Mouse (Mus musculus): ENCODE data around the gene Psme1. TPM values are rescaled to one million over a fixed set of nuclear protein-coding genes. Genes with fewer than 3 reads are reported as not detected.

Gene Psme1
- polyA plus RNA-seq (2014; fragmentation: Nextera tagmentation; extraction: Ambion mirVana), result 200 TPM in 2 replicates

GRCm38 (mm10) chr14:55577871-55578667 lies at the start of gene Psme1:
Gene Psme1 (plus strand): TSS chr14:55578123.
- Histone ChIP-seq H3K9me3 (ENCODE audit: control insufficient read depth, low read length) (no peaks in the 10 kb centered on the region), H3K27me3 (replicated peaks; ENCODE audit: control insufficient read depth, insufficient read depth, low read length) (no peaks in the 10 kb centered on the region), H3K9ac (ENCODE audit: low read length) (peak within 1 kb of the TSS; percentile 77), H3K4me2 (ENCODE audit: low read length) (peak within 1 kb of the TSS; percentile 87), H3K36me3 (ENCODE audit: control insufficient read depth, insufficient read depth, low read length) (peaks cover 23% of the 10 kb centered on the region), H3K4me1 (replicated peaks; ENCODE audit: control insufficient read depth, insufficient read depth, low read length) (peaks cover 8% of the 10 kb centered on the region), H3K4me3 (ENCODE audit: low read depth, low read length) (peak within 1 kb of the TSS; percentile 93), H3K27ac (ENCODE audit: low read depth) (peak within 1 kb of the TSS; percentile 65)
- DNase-seq (ENCODE audit: low spot score) (peak; percentile 85), ATAC-seq (replicated peaks; ENCODE audit: low FRiP score, low TSS enrichment, low read depth) (peak; percentile 91)
- WGBS, result under 1% methylated on average over 32 of the region's 32 CpGs

- no peak overlapping the region for H3K27ac ChIP-seq (ENCODE audit: low read depth)
- H3K4me1 ChIP-seq (replicated peaks; ENCODE audit: control insufficient read depth, insufficient read depth, low read length), result peaks cover 3% of the 10 kb centered on the region
- no peak for ATAC-seq (replicated peaks; ENCODE audit: low FRiP score, low TSS enrichment, low read depth)
- no peak overlapping the region for H3K9ac ChIP-seq (ENCODE audit: low read length)
- H3K9me3 ChIP-seq (ENCODE audit: control insufficient read depth, low read length), result no peaks in the 10 kb centered on the region
- H3K36me3 ChIP-seq (ENCODE audit: control insufficient read depth, insufficient read depth, low read length), result no peaks in the 10 kb centered on the region
- no peak overlapping the region for H3K4me2 ChIP-seq (ENCODE audit: low read length)
- 49% methylated on average over 6 of the region's 6 CpGs for WGBS
- H3K4me3 ChIP-seq (ENCODE audit: low read depth, low read length), result no peak overlapping the region
- no peaks in the 10 kb centered on the region for H3K27me3 ChIP-seq (replicated peaks; ENCODE audit: control insufficient read depth, insufficient read depth, low read length)
- peak; percentile 63 for DNase-seq (ENCODE audit: low spot score)
Measured at GRCm38 (mm10) chr14:55536116-55536745, 41.7 kb upstream of the Psme1 start.

GRCm38 (mm10) chr14:55540067-55540786 lies 37.7 kb upstream of the Psme1 start, which contains the start of gene Pck2:
Gene Pck2 (plus strand): TSS chr14:55540266.
- Histone ChIP-seq H3K9ac (ENCODE audit: low read length) (peak within 1 kb of the TSS; percentile 63), H3K27ac (ENCODE audit: low read depth) (peak within 1 kb of the TSS; percentile 94), H3K9me3 (ENCODE audit: control insufficient read depth, low read length) (no peaks in the 10 kb centered on the region), H3K4me3 (ENCODE audit: low read depth, low read length) (peak within 1 kb of the TSS; percentile 55), H3K4me2 (ENCODE audit: low read length) (peak within 1 kb of the TSS; percentile 78), H3K36me3 (ENCODE audit: control insufficient read depth, insufficient read depth, low read length) (peaks cover 25% of the 10 kb centered on the region), H3K4me1 (replicated peaks; ENCODE audit: control insufficient read depth, insufficient read depth, low read length) (peaks cover 8% of the 10 kb centered on the region), H3K27me3 (replicated peaks; ENCODE audit: control insufficient read depth, insufficient read depth, low read length) (no peaks in the 10 kb centered on the region)
- WGBS, result under 1% methylated on average over 32 of the region's 32 CpGs
- ATAC-seq (replicated peaks; ENCODE audit: low FRiP score, low TSS enrichment, low read depth), result peak; percentile 94
- peak; percentile 86 for DNase-seq (ENCODE audit: low spot score)

GRCm38 (mm10) chr14:55540787-55541321 lies 37.1 kb upstream of the Psme1 start:
- Histone ChIP-seq H3K4me3 (ENCODE audit: low read depth, low read length) (peak overlapping the region; percentile 55), H3K27me3 (replicated peaks; ENCODE audit: control insufficient read depth, insufficient read depth, low read length) (no peaks in the 10 kb centered on the region), H3K4me1 (replicated peaks; ENCODE audit: control insufficient read depth, insufficient read depth, low read length) (peaks cover 8% of the 10 kb centered on the region), H3K4me2 (ENCODE audit: low read length) (peak overlapping the region; percentile 78), H3K27ac (ENCODE audit: low read depth) (peak overlapping the region; percentile 94), H3K9ac (ENCODE audit: low read length) (peak overlapping the region; percentile 63), H3K36me3 (ENCODE audit: control insufficient read depth, insufficient read depth, low read length) (peaks cover 31% of the 10 kb centered on the region), H3K9me3 (ENCODE audit: control insufficient read depth, low read length) (no peaks in the 10 kb centered on the region)
- DNase-seq (ENCODE audit: low spot score) (peak; percentile 92), ATAC-seq (replicated peaks; ENCODE audit: low FRiP score, low TSS enrichment, low read depth) (peak; percentile 56)
- WGBS, result 3% methylated on average over 10 of the region's 10 CpGs

- DNase-seq (ENCODE audit: low spot score) (no peak), ATAC-seq (replicated peaks; ENCODE audit: low FRiP score, low TSS enrichment, low read depth) (no peak)
- peaks cover 8% of the 10 kb centered on the region for H3K4me1 ChIP-seq (replicated peaks; ENCODE audit: control insufficient read depth, insufficient read depth, low read length)
- peaks cover 46% of the 10 kb centered on the region for H3K36me3 ChIP-seq (ENCODE audit: control insufficient read depth, insufficient read depth, low read length)
- no peaks in the 10 kb centered on the region for H3K27me3 ChIP-seq (replicated peaks; ENCODE audit: control insufficient read depth, insufficient read depth, low read length)
- H3K4me2 ChIP-seq (ENCODE audit: low read length), result no peak overlapping the region
- WGBS, result 96% methylated on average over 12 of the region's 12 CpGs
- H3K9ac ChIP-seq (ENCODE audit: low read length), result no peak overlapping the region
- no peaks in the 10 kb centered on the region for H3K9me3 ChIP-seq (ENCODE audit: control insufficient read depth, low read length)
- H3K4me3 ChIP-seq (ENCODE audit: low read depth, low read length), result no peak overlapping the region
- no peak overlapping the region for H3K27ac ChIP-seq (ENCODE audit: low read depth)
Measured at GRCm38 (mm10) chr14:55542268-55542667, 35.7 kb upstream of the Psme1 start.

- H3K9me3 ChIP-seq (ENCODE audit: control insufficient read depth, low read length), result no peaks in the 10 kb centered on the region
- no peak overlapping the region for H3K4me3 ChIP-seq (ENCODE audit: low read depth, low read length)
- no peak overlapping the region for H3K4me2 ChIP-seq (ENCODE audit: low read length)
- ATAC-seq (replicated peaks; ENCODE audit: low FRiP score, low TSS enrichment, low read depth) (no peak), DNase-seq (ENCODE audit: low spot score) (no peak)
- no peak overlapping the region for H3K27ac ChIP-seq (ENCODE audit: low read depth)
- peaks cover 8% of the 10 kb centered on the region for H3K4me1 ChIP-seq (replicated peaks; ENCODE audit: control insufficient read depth, insufficient read depth, low read length)
- H3K9ac ChIP-seq (ENCODE audit: low read length), result no peak overlapping the region
- peaks cover 66% of the 10 kb centered on the region for H3K36me3 ChIP-seq (ENCODE audit: control insufficient read depth, insufficient read depth, low read length)
- 80% methylated on average over 9 of the region's 9 CpGs for WGBS
- H3K27me3 ChIP-seq (replicated peaks; ENCODE audit: control insufficient read depth, insufficient read depth, low read length), result no peaks in the 10 kb centered on the region
Measured at GRCm38 (mm10) chr14:55544334-55544733, 33.6 kb upstream of the Psme1 start.

GRCm38 (mm10) chr14:55550191-55550590 lies 27.7 kb upstream of the Psme1 start:
- DNase-seq (ENCODE audit: low spot score) (no peak), ATAC-seq (replicated peaks; ENCODE audit: low FRiP score, low TSS enrichment, low read depth) (no peak)
- no peak overlapping the region for H3K9ac ChIP-seq (ENCODE audit: low read length)
- no peaks in the 10 kb centered on the region for H3K27me3 ChIP-seq (replicated peaks; ENCODE audit: control insufficient read depth, insufficient read depth, low read length)
- no peaks in the 10 kb centered on the region for H3K4me1 ChIP-seq (replicated peaks; ENCODE audit: control insufficient read depth, insufficient read depth, low read length)
- H3K4me3 ChIP-seq (ENCODE audit: low read depth, low read length), result no peak overlapping the region
- 87% methylated on average over 6 of the region's 6 CpGs for WGBS
- H3K36me3 ChIP-seq (ENCODE audit: control insufficient read depth, insufficient read depth, low read length), result peaks cover 52% of the 10 kb centered on the region
- H3K9me3 ChIP-seq (ENCODE audit: control insufficient read depth, low read length), result no peaks in the 10 kb centered on the region
- no peak overlapping the region for H3K4me2 ChIP-seq (ENCODE audit: low read length)
- H3K27ac ChIP-seq (ENCODE audit: low read depth), result no peak overlapping the region

- no peak for DNase-seq (ENCODE audit: low spot score)
- Histone ChIP-seq H3K9ac (ENCODE audit: low read length) (no peak overlapping the region), H3K9me3 (ENCODE audit: control insufficient read depth, low read length) (no peaks in the 10 kb centered on the region), H3K4me3 (ENCODE audit: low read depth, low read length) (no peak overlapping the region), H3K27me3 (replicated peaks; ENCODE audit: control insufficient read depth, insufficient read depth, low read length) (no peaks in the 10 kb centered on the region), H3K36me3 (ENCODE audit: control insufficient read depth, insufficient read depth, low read length) (peaks cover 41% of the 10 kb centered on the region), H3K4me2 (ENCODE audit: low read length) (no peak overlapping the region), H3K27ac (ENCODE audit: low read depth) (no peak overlapping the region), H3K4me1 (replicated peaks; ENCODE audit: control insufficient read depth, insufficient read depth, low read length) (no peaks in the 10 kb centered on the region)
- no peak for ATAC-seq (replicated peaks; ENCODE audit: low FRiP score, low TSS enrichment, low read depth)
- WGBS, result 65% methylated on average over 5 of the region's 5 CpGs
Measured at GRCm38 (mm10) chr14:55551347-55551746, 26.6 kb upstream of the Psme1 start.

All from intestine, embryonic 14.5 days (tissue).